Mouse (Mus musculus): ENCODE results near the gene Pfkfb2. TPM values are rescaled to one million over a fixed set of nuclear protein-coding genes. Genes with fewer than 3 reads are reported as not detected.
"Not testable (repeated sequence)": the region's sequence is repeated elsewhere in the genome, so short reads cannot be mapped to it uniquely, and the experiment has no call there.

Gene Pfkfb2
- polyA plus RNA-seq, 1 experiment from 2014 or later, result 4.6 TPM

- Histone ChIP-seq H3K4me3 (ENCODE audit: low read depth, low read length) (no peak overlapping the region), H3K27ac (replicated peaks) (no peak overlapping the region), H3K4me2 (replicated peaks; ENCODE audit: low read depth) (no peak overlapping the region), H3K4me1 (replicated peaks; ENCODE audit: control insufficient read depth, insufficient read depth) (no peaks in the 10 kb centered on the region), H3K9me3 (ENCODE audit: control insufficient read depth, low read length) (no peaks in the 10 kb centered on the region), H3K27me3 (ENCODE audit: control insufficient read depth, insufficient read depth, low read length) (no peaks in the 10 kb centered on the region), H3K36me3 (ENCODE audit: control insufficient read depth, insufficient read depth, low read length) (no peaks in the 10 kb centered on the region), H3K9ac (ENCODE audit: low read length) (no peak overlapping the region)
- 48% methylated on average over 2 of the region's 2 CpGs for WGBS
- ATAC-seq (ENCODE audit: low FRiP score, low TSS enrichment), result no peak
- TF ChIP-seq EP300 (optimal IDR thresholded peaks at IDR 0.05) (no peak), CTCF (IDR thresholded peaks at IDR 0.05; ENCODE audit: low read depth) (no peak)
- DNase-seq (ENCODE audit: low spot score), result no peak
Measured at GRCm38 (mm10) chr1:130681075-130681474, 48.0 kb downstream of the Pfkfb2 start.

- Histone ChIP-seq H3K27ac (replicated peaks) (no peak overlapping the region), H3K4me2 (replicated peaks; ENCODE audit: low read depth) (no peak overlapping the region), H3K36me3 (ENCODE audit: control insufficient read depth, insufficient read depth, low read length) (no peaks in the 10 kb centered on the region), H3K9ac (ENCODE audit: low read length) (no peak overlapping the region), H3K4me1 (replicated peaks; ENCODE audit: control insufficient read depth, insufficient read depth) (no peaks in the 10 kb centered on the region), H3K4me3 (ENCODE audit: low read depth, low read length) (no peak overlapping the region), H3K27me3 (ENCODE audit: control insufficient read depth, insufficient read depth, low read length) (no peaks in the 10 kb centered on the region), H3K9me3 (ENCODE audit: control insufficient read depth, low read length) (no peaks in the 10 kb centered on the region)
- ATAC-seq (ENCODE audit: low FRiP score, low TSS enrichment) (no peak), DNase-seq (ENCODE audit: low spot score) (no peak)
- no peak for TF ChIP-seq EP300 (optimal IDR thresholded peaks at IDR 0.05)
- TF ChIP-seq CTCF (IDR thresholded peaks at IDR 0.05; ENCODE audit: low read depth), result no peak
- WGBS, result 82% methylated on average over 2 of the region's 2 CpGs
Measured at GRCm38 (mm10) chr1:130678551-130678950, 50.5 kb downstream of the Pfkfb2 start.

- not testable (repeated sequence) for H3K9me3 ChIP-seq (ENCODE audit: control insufficient read depth, low read length); H3K27ac ChIP-seq (replicated peaks); ATAC-seq (ENCODE audit: low FRiP score, low TSS enrichment); H3K4me2 ChIP-seq (replicated peaks; ENCODE audit: low read depth); H3K4me1 ChIP-seq (replicated peaks; ENCODE audit: control insufficient read depth, insufficient read depth); H3K27me3 ChIP-seq (ENCODE audit: control insufficient read depth, insufficient read depth, low read length); H3K4me3 ChIP-seq (ENCODE audit: low read depth, low read length); H3K9ac ChIP-seq (ENCODE audit: low read length); DNase-seq (ENCODE audit: low spot score); H3K36me3 ChIP-seq (ENCODE audit: control insufficient read depth, insufficient read depth, low read length)
- 73% methylated on average over 5 of the region's 5 CpGs for WGBS
Measured at GRCm38 (mm10) chr1:130663576-130663975, 65.5 kb downstream of the Pfkfb2 start.

GRCm38 (mm10) chr1:130661454-130661853, 67.6 kb downstream of the Pfkfb2 start, which contains the start of gene C4bp:
C4bp (minus strand) TSS chr1:130661632.
- peak; percentile 74; the same call in 1 of the 2 replicates for ATAC-seq (ENCODE audit: low FRiP score, low TSS enrichment)

GRCm38 (mm10) chr1:130659641-130660040, 69.4 kb downstream of the Pfkfb2 start:
- not testable (repeated sequence) for H3K4me1 ChIP-seq (replicated peaks; ENCODE audit: control insufficient read depth, insufficient read depth); H3K4me3 ChIP-seq (ENCODE audit: low read depth, low read length); H3K27ac ChIP-seq (replicated peaks); H3K9me3 ChIP-seq (ENCODE audit: control insufficient read depth, low read length); H3K36me3 ChIP-seq (ENCODE audit: control insufficient read depth, insufficient read depth, low read length); DNase-seq (ENCODE audit: low spot score); H3K9ac ChIP-seq (ENCODE audit: low read length); ATAC-seq (ENCODE audit: low FRiP score, low TSS enrichment); H3K27me3 ChIP-seq (ENCODE audit: control insufficient read depth, insufficient read depth, low read length); H3K4me2 ChIP-seq (replicated peaks; ENCODE audit: low read depth)
- WGBS, result 32% methylated on average over 5 of the region's 5 CpGs

More at GRCm38 (mm10) chr1:130661454-130661853, 67.6 kb downstream of the Pfkfb2 start, which contains the start of gene C4bp:
- 23% methylated on average over 3 of the region's 3 CpGs for WGBS
- Histone ChIP-seq H3K4me1 (replicated peaks; ENCODE audit: control insufficient read depth, insufficient read depth) (no peaks in the 10 kb centered on the region), H3K36me3 (ENCODE audit: control insufficient read depth, insufficient read depth, low read length) (no peaks in the 10 kb centered on the region), H3K4me2 (replicated peaks; ENCODE audit: low read depth) (no peak within 1 kb of the TSS), H3K9me3 (ENCODE audit: control insufficient read depth, low read length) (no peaks in the 10 kb centered on the region), H3K9ac (ENCODE audit: low read length) (no peak within 1 kb of the TSS), H3K4me3 (ENCODE audit: low read depth, low read length) (no peak within 1 kb of the TSS), H3K27ac (replicated peaks) (no peak within 1 kb of the TSS), H3K27me3 (ENCODE audit: control insufficient read depth, insufficient read depth, low read length) (no peaks in the 10 kb centered on the region)
- DNase-seq (ENCODE audit: low spot score), result no peak
- no peak for TF ChIP-seq CTCF (IDR thresholded peaks at IDR 0.05; ENCODE audit: low read depth)
- no peak for TF ChIP-seq EP300 (optimal IDR thresholded peaks at IDR 0.05)

GRCm38 (mm10) chr1:130644103-130644502, 85.0 kb downstream of the Pfkfb2 start:
- WGBS, result 64% methylated on average over 4 of the region's 4 CpGs
- DNase-seq (ENCODE audit: low spot score), result no peak
- no peaks in the 10 kb centered on the region for H3K4me1 ChIP-seq (replicated peaks; ENCODE audit: control insufficient read depth, insufficient read depth)
- H3K27ac ChIP-seq (replicated peaks), result no peak overlapping the region
- H3K9me3 ChIP-seq (ENCODE audit: control insufficient read depth, low read length), result no peaks in the 10 kb centered on the region
- ATAC-seq (ENCODE audit: low FRiP score, low TSS enrichment), result no peak
- H3K36me3 ChIP-seq (ENCODE audit: control insufficient read depth, insufficient read depth, low read length), result no peaks in the 10 kb centered on the region
- no peaks in the 10 kb centered on the region for H3K27me3 ChIP-seq (ENCODE audit: control insufficient read depth, insufficient read depth, low read length)
- no peak overlapping the region for H3K4me3 ChIP-seq (ENCODE audit: low read depth, low read length)
- no peak overlapping the region for H3K4me2 ChIP-seq (replicated peaks; ENCODE audit: low read depth)
- TF ChIP-seq EP300 (optimal IDR thresholded peaks at IDR 0.05), result no peak
- no peak for TF ChIP-seq CTCF (IDR thresholded peaks at IDR 0.05; ENCODE audit: low read depth)
- H3K9ac ChIP-seq (ENCODE audit: low read length), result no peak overlapping the region

All from stomach, postnatal 0 days (tissue).